Mouse (Mus musculus) kidney, postnatal 10 days (tissue): Measurements from ENCODE around the gene 4933405L10Rik.

Experiments
- DNase-seq: peaks from one replicate; pipeline ENCODE4 v3.0.0; 2021; ENCODE audit warnings: mixed read lengths

4933405L10Rik gene

DNA sequence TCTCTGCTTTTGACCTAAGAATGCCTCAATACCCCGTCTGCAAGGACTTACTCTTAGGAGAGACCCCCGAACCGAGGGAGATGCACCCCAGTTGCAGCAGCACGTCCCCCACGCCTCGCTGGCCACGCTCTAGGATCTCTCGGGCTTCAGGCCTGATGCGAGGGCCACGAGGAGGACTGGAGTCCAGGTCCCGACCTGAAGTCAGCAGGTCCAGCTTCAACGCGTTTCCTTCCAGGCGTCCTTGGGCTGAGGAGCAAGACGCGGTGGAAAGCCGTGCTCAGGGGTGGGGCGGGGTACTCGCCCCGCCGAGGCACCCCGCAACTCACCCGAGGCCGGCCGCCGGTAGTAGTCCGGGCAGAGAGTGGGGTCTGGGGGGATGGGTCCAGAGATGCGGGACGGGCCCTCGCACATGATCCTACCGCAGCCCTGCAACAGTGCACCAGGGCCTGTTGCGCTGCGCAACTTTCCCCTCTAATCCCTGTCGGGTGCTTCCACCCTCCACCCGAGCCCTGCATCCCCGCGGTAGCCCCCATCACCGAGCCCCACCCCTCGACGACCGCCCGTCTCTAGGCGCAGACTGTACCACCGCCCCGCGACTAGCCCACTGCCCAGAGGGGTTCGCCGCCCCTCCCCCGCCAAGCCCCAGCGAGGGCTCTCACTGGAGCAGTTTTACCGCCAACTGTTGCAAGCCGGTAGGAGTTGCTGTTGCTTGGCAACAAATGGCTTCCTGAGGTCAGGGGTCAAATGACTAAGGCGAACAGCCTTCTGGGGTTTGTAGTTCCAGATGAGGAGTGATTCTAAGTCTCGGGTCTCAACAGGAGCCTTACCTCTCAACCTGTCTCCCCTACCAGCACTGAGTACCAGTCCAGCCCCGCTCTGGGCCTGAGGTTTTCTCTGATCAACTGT is at the start of gene 4933405L10Rik, which contains the start of gene Enkd1:
4933405L10Rik (plus strand) TSS at position 158 of the 906 bp plus-strand sequence.
Enkd1 (minus strand) TSS at position 713 of the 906 bp plus-strand sequence.
- DNase-seq: peak; percentile 94

DNA sequence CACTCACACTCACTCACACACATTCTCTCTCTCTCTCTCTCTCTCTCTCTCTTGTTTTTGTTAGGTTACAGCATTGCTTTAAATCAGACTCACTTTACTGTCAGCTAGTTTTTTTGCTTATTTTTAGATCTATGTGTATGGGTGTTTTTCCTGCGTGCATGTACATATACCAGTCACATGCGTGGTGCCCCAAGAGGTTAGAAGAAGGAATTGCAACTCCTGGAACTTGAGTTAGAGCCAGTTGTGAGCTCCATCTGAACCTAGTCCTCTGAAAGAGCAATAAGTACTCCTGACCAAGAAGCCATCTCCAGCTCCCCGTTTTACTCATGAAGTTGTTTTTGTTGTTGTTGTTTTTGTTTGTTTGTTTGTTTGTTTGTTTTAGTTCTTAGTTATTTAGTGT is 46.3 kb upstream of the 4933405L10Rik start:
- DNase-seq: peak; percentile 25

DNA sequence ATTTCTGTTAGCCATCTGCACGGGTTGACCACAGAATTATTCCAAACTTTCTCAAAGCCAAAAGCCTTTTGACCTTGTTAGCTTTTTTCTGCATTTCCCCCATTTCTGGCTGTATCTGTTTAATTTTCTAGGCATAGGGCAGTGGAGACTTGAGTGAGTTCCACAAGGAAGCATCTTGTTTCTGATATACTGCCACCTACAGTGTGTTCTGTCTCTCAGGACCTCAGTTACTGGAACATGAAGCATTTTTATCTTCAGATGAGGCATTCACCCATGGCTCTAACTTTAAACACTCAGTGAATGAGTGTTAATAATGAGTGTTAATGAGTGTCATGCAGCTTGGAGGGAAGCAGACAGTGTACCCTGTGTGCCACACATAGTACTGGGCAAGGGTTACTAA is 29.6 kb upstream of the 4933405L10Rik start:
- no peak for DNase-seq

DNA sequence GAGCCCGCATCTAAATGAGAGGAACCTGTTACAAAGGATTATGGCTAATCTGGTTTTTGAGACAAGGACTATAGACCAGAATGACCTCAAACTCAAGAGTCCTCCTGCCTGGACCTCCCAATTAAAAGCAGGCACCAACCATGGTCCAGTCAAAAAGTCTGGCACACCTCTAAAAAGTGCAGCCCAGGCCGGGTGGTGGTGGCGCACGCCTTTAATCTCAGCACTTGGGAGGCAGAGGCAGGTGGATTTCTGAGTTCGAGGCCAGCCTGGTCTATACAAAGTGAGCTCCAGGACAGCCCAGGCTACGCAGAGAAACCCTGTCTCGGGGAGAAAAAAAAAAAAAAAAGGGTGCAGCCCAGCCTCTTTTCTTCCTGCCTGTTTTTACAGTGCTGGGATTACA is 22.1 kb upstream of the 4933405L10Rik start:
- no peak for DNase-seq

DNA sequence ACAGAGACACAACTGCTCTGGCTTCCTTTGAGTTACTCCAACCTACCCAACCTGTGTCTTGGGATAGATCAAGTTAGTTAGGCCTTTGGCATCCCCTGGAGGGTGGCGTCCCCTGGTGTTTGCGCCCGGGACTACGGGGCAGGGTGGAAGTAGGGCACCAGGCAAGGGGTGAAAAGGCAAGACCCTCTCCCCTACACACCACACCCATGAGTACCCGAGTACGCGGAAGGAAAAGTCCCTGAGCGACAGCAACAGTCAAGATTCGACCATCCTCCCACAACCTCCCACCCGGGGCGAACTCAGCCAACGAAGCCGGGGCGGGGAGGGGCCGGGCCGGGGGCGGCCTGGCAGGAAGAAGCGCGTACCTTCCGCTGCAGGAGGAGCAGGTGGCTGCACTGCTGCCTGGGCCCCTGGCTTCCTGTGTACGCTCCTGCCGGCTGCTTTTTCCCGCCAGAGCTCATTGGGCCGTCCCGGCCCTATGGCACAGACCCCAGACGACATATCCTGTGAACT is 21.6 kb upstream of the 4933405L10Rik start, which contains the start of gene Carmil2:
Carmil2 (plus strand) TSS at position 479 of the 513 bp plus-strand sequence.
- DNase-seq: peak; percentile 81

DNA sequence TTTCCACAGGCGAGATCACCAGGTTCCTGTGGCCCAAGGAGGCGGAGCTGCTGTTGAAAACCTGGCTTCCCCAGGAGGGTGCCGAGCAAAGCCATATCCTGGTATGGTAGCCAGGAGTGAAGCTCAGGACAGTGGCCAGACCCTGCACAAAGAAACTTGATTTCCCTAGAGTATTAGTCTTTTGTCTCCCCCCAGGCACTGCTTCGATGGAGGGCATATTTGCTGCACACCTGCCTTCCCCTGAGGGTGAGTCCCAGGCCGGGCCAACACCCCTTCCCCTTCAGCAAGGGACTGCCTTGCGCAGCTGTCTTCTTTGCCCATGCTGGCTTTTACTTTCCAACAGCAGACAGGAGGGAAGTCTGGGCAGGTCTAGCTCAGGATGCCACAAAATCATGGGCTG is 20.9 kb upstream of the 4933405L10Rik start:
- no peak for DNase-seq

DNA sequence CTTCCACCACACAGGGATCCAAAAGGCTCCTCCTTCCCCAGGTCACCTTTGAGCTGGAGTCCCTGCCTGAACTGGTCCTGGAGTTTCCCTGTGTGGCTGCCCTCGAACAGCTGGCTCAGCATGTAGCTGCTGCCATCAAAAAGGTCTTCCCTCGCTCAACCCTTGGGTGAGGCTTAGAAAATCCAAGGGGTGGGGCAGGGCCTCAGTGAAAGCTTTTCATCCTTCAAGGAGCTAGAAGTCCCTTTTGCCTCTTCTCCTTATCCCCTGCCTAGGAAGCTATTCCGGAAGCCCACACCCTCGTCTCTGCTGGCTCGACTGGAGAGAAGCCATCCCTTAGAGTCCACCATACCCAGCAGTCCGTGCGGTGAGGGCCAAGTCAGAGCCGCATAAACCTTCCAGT is 19.9 kb upstream of the 4933405L10Rik start:
- DNase-seq: no peak

DNA sequence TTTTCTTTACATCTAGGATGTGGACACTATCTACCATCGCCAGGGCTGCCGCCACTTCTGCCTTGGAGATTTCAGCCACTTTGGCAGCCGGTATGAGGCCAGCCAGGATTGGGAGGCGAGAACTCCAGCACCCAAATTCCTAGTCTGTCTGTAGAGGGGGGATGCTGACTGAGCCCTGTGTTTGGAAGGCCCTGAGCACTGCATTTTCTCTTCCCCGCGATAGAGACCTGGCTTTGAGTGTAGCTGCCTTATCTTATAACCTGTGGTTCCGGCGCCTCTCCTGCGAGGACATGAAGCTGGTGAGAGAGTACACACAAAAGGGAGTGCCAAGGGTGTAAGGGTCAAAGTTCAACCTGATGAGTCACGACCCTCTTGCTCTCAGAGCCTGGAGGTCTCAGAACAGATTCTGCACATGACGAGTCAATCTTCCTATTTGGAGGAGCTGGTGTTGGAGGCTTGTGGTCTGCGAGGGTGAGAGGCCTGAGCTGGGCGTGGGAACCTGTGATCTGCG is 19.2 kb upstream of the 4933405L10Rik start:
- no peak for DNase-seq

DNA sequence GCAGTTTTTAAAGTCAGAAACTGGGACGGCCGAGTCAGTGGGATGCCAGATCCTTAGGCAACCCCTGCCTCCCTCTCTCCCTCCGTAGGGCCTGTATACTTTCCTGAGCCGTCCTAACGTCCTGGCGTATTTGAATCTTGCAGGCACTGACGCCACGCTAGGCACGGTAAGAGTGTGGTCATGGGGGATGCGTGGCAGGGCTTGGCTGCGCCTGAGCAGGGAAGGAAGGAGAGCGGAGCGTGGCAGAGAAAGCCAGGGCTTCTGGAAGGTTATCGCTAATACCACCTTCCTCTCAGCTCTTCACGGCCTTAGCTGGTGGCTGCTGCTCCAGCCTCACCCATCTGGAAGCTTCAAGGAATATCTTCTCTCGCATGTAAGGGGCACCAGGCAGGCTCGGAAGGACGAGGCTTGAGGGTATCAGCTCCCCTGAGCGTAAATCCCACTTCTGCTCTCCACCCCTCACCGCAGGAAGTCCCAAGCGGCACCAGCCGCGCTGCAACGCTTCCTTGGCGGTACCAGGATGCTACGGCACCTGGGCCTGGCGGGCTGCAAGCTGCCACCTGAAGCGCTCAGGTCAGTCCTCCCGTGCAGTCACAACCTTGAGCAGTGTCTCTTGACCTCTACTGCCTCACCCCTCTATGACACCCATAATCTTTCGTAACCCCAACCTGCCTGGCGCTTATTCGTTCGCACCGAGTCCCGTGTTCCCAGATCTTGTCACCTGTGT is 18.0 kb upstream of the 4933405L10Rik start:
- DNase-seq: no peak

DNA sequence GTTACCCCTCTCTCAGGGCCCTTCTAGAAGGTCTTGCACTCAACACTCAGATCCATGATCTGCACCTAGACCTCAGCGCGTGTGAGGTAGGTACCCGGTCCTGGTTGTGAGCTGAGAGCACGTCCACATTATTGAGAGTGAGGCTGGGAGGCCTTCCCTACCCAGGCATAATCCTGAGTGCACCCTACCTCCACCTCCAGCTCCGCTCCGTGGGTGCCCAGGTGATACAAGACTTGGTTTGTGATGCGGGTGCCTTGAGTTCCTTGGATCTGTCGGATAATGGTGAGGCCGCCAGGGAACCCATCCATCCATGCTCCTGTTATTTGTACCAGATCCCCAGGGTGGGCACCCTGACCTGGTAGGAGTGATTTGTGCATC is 17.5 kb upstream of the 4933405L10Rik start:
- no peak for DNase-seq

DNA sequence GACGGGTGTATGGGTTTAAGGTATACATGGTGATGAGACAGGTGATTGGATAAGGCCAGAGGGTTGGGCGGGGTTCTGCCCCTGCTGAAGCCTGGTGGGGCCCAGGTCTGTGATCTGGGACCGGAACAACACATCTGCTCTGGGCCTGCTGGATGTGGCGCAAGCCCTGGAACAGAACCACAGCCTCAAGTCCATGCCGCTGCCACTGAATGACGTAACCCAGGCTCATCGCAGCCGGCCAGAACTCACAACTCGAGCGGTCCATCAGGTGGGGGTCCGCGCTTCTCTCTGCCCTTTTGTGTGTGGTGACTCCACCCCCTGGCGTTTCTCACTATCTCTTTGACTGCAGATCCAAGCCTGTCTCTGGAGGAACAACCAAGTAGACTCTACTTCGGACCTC is 16.5 kb upstream of the 4933405L10Rik start:
- DNase-seq: no peak

DNA sequence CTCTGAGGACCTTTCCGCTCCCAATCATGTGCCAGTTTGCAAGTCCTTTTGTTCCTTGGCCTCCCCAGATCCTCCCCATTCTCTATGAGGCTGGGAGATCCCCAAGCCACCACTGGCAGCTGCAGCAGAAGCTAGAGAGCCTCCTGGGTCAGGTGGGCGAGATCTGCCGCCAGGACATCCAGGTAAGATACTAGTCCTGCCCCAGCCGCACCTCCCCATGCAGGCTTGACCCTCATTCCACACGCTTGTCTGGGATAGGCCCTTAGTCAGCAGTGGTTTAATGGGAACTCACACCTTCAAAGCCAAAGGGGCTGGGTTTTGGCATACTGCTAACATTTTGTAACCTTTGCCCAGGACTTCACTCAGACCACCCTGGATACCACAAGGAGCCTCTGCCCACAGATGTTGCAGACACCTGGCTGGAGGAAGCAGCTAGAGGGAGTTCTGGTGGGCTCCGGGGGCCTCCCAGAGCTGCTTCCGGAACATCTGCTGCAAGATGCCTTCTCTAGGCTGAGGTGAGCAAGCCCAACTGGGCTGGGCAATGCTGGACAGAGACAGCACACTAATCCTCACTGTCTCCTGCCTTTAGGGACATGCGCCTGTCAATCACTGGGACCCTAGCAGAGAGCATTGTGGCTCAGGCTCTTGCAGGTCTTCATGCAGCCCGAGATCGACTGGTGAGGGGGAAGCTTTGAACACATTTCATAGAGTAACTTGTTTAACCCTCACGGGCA is 14.8 kb upstream of the 4933405L10Rik start:
- no peak for DNase-seq

DNA sequence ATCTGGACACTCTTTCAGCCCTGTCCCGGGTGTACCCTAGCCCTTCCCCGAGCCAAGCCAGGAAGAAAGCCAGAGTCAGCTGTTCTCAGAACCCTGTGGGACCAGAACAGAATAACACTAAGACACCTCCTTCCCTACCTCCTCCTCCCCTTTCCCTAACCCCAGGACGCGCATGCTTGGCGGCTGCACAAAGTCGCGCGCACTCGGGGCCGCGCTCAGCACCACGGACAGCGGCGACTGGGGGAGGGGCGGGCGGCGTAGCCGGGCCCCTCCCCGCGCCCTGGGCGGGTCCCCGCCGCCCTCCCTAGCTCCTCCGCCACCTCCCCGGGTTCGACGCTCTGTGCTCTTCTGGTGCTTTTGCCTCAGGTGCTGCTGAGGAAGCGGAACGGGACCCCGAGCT is 13.8 kb upstream of the 4933405L10Rik start:
- DNase-seq: peak; percentile 88

DNA sequence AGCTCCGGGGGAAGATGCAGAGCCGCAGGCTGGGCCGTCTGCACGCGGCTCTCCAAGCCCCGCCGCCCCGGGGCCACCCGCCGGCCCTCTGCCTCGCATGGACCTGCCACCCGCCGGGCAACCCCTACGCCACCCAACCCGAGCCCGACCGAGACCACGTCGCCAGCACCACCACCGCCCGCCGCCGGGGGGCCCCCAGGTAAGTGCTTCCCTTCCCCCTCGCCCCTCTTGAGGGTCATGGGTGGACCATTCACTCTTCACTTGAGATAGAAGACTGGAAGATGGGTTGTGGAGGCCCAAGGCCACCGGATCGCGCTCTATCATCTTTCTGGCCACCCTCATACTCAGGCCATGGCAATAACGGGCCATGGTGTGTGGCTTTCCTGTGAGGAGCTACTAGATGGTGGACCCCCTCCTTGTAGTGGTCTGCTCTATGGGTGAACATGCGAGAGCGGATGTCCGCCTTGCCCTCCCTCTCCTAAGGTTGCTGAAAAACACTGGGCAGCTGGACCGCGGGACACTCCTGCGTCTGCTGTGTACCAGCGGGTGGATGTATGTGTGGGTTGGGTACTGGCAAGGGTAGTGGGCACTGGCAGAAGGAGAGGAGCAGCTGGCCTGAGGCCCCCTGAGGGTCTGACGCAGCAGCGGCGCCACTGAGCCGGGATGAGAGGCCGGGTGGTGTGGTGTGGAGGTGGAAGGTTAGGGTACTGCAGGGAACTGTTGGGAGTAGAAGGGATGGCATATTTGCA is 13.2 kb upstream of the 4933405L10Rik start:
- peak; percentile 49 for DNase-seq

DNA sequence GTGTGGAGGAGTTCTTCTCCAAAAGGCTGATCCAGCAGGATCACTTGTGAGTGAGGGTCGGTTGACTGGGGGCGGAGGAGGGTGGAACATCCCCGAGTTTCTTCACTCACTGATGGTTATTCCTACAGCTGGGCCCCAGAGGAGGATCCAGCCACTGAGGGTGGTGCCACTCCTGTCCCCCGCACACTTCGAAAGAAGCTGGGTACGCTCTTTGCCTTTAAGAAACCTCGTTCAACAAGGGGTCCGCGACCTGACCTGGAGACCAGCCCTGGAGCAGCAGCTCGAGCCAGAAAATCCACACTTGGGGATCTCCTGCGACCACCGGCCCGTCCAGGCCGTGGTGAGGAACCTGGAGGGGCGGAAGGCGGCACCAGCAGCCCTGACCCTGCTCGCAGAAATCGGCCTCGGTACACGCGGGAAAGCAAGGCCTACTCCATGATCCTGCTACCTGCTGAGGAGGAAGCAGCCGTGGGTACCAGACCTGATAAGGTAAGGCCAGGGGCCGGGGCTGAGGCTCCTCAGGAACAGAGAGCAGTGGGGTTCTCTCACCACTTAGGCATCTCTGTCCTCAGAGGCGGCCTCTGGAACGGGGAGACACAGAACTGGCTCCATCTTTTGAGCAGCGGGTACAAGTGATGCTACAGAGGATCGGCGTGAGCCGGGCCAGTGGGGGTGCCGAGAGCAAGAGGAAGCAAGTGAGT is 12.2 kb upstream of the 4933405L10Rik start:
- no peak for DNase-seq

DNA sequence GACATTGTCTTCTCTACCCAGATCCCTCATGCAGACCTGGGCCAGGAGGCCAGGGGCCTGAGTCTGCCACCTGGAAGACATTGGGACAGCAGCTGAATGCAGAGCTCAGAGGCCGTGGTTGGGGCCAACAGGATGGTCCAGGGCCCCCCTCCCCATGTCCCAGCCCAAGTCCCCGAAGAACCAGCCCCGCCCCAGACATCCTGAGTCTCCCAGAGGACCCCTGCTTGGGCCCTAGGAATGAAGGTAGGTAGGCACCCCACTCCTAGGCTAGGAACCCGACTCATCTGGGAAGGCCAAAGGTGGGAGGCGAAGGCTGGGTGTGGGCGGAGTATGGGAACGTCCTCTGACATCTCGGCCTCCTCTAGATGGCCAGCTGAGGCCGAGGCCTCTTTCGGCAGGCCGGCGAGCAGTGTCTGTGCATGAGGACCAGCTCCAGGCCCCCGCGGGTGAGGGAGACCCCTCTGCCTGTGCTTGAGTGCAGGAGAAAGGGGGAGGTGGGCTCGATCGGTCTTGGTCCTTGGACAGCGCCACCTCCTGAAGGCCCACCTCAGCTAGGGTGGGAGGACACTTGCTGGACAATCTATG is 10.2 kb upstream of the 4933405L10Rik start:
- DNase-seq: no peak

DNA sequence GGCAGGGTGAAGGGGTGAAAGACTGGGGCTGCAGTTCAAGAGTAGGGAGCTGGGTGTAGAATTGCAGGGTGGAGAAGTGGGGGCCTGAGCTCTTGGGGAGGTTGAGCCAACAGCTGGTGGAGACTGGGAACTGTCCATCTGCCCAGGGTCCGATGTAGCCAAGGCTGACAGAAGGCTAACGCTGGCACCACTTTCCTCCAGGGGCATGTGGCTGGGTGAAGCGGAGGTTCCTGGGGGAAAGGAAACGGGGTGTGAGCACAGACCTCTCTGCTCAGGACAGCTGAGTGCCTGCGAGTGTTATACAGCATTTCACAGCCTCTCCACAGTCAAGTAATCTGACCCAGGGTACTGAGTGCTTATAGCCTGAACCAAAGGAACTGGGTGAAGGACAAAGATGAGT is 8.7 kb upstream of the 4933405L10Rik start:
- DNase-seq: no peak

DNA sequence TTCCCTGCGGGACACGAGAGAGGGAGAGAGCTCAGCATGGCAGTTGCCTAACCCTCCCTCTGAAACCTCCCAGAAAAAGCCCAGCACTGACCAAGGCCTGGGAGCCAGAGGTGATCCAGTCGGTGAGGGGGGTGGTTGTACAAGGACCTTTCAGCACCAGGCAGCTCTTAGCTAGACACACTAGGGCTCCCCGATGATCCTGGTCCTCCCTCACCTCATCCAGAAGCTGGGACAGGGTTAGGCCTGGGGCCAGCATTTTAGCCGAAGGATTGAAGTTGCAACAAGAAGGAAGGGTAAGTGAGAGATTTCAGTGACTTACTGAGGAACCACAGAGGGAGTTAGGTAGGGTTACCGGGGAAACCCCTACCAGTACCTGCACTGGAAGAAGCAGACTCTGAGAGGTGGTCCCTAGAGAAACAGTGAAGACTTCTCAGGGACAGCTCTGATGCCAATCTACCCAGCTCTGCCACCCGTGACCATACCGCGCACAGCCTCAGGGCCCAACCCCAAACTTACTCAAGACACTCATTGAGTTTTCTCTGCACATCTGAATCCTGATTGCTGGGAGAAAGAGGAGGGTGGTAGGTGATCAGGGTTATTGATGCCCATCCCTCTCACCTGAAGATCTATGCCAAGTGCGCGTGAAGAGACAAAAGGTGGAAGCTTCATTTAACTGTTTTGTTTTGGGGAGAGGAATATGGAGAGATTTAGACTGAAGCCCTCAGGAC is 7.8 kb upstream of the 4933405L10Rik start:
- DNase-seq: no peak

DNA sequence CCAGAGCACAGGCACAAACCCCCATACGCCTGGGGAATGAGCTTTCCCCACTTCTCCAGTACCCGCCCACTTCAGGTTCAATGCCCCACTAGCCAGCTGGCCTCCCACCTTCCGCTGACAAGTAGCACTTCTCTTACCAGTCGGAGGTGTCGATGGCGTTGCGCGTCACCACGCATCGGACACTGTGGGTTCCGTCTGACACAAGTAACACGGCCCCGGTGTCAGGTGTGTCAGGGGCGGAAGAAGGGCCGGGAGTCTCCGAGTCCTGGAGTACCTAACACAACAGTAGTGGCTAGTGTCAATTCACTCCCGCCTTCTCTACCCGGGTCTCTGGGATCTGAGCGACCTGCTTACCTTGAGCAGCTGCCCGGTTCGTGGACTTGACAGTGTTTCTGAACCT is 6.9 kb upstream of the 4933405L10Rik start:
- peak; percentile 71 for DNase-seq
